14 mouse cellular contexts compared by ENCODE assay signal in genomic region chr17:25663213-25663835, GRCm38 (mm10). TPM values are rescaled to one million over a fixed set of nuclear protein-coding genes. Genes with fewer than 3 reads are reported as not detected.
A peak's percentile ranks its signal among the peaks of the same experiment; 100 is the strongest.
DNase-seq lines count a peak whose midpoint lies in the region; ATAC-seq lines count a peak whose summit lies in the region.
"Had no signal": no experiment of that assay in that cellular context is flagged by ENCODE, and none has a peak within 500 bp of the region (broad histone marks: within the 10 kb centered on the region; RNA-seq: fewer than 3 reads in every experiment).

No protein-coding gene starts in this region.

- no peak for DNase-seq in heart, adult 18-20 months
- no peak for DNase-seq in adrenal gland, adult 2 months
- DNase-seq in testis, postnatal 10 days (ENCODE audit: low spot score), result no peak
- DNase-seq: cerebellum, adult 8-10 months; kidney, postnatal 36 days had no signal

- H3K27ac ChIP-seq in heart, embryonic 12.5 days (ENCODE audit: poor library complexity, severe bottlenecking), result no peak overlapping the region
- 0 out of 2 replicates have a peak overlapping the region, but pooled peaks have one; percentile 5 for H3K27ac ChIP-seq in midbrain, embryonic 12.5 days (replicated peaks)
- H3K27ac ChIP-seq in midbrain, embryonic 15.5 days, result no peak overlapping the region
- H3K27ac ChIP-seq in hindbrain, embryonic 12.5 days, result 0 out of 2 replicates have a peak overlapping the region, but pooled peaks have one; percentile 56
- no peak overlapping the region for H3K27ac ChIP-seq in neural tube, embryonic 14.5 days (ENCODE audit: low read depth, low read length)
- H3K27ac ChIP-seq: liver, embryonic 12.5 days; stomach, embryonic 15.5 days had no signal

- no peak overlapping the region for H3K9ac ChIP-seq in heart, embryonic 12.5 days
- 0 out of 2 replicates have a peak overlapping the region, but pooled peaks have one; percentile 2 for H3K9ac ChIP-seq in midbrain, embryonic 12.5 days (replicated peaks)
- no peak overlapping the region for H3K9ac ChIP-seq in midbrain, embryonic 15.5 days
- H3K9ac ChIP-seq in hindbrain, embryonic 12.5 days, result no peak overlapping the region
- H3K9ac ChIP-seq in neural tube, embryonic 14.5 days (replicated peaks; ENCODE audit: low read depth, low read length), result no peak overlapping the region
- H3K9ac ChIP-seq: liver, embryonic 12.5 days; stomach, embryonic 15.5 days had no signal

- H3K4me3 ChIP-seq in heart, embryonic 12.5 days, result no peak overlapping the region
- H3K4me3 ChIP-seq in midbrain, embryonic 12.5 days, result no peak overlapping the region
- no peak overlapping the region for H3K4me3 ChIP-seq in midbrain, embryonic 15.5 days
- no peak overlapping the region for H3K4me3 ChIP-seq in hindbrain, embryonic 12.5 days
- no peak overlapping the region for H3K4me3 ChIP-seq in neural tube, embryonic 14.5 days (ENCODE audit: low read depth, low read length)
- H3K4me3 ChIP-seq: liver, embryonic 12.5 days; stomach, embryonic 15.5 days had no signal

- 0 out of 2 replicates have a peak, but pooled peaks have one; percentile 33 for ATAC-seq in heart, embryonic 12.5 days (ENCODE audit: insufficient number of reproducible peaks, low FRiP score)
- ATAC-seq in midbrain, embryonic 12.5 days (ENCODE audit: low FRiP score, low read depth), result no peak
- no peak for ATAC-seq in midbrain, embryonic 15.5 days (replicated peaks)
- no peak for ATAC-seq in hindbrain, embryonic 12.5 days (ENCODE audit: low FRiP score)
- ATAC-seq in neural tube, embryonic 14.5 days (ENCODE audit: low read depth), result peak; percentile 28; the same call in 1 of the 2 replicates
- ATAC-seq: liver, embryonic 12.5 days; Patski had no signal

- 35% methylated on average over 12 of the region's 12 CpGs for WGBS in heart, embryonic 12.5 days
- WGBS in midbrain, embryonic 12.5 days, result 63% methylated on average over 12 of the region's 12 CpGs
- 48% methylated on average over 12 of the region's 12 CpGs for WGBS in midbrain, embryonic 15.5 days
- WGBS in hindbrain, embryonic 12.5 days, result 53% methylated on average over 12 of the region's 12 CpGs
- WGBS in neural tube, embryonic 14.5 days, result 53% methylated on average over 12 of the region's 12 CpGs

- no peaks in the 10 kb centered on the region for H3K27me3 ChIP-seq in heart, embryonic 12.5 days (replicated peaks)
- no peaks in the 10 kb centered on the region for H3K27me3 ChIP-seq in midbrain, embryonic 12.5 days
- no peaks in the 10 kb centered on the region for H3K27me3 ChIP-seq in midbrain, embryonic 15.5 days (replicated peaks)
- no peaks in the 10 kb centered on the region for H3K27me3 ChIP-seq in hindbrain, embryonic 12.5 days
- no peaks in the 10 kb centered on the region for H3K27me3 ChIP-seq in neural tube, embryonic 14.5 days (ENCODE audit: control insufficient read depth, insufficient read depth, low read length)
- H3K27me3 ChIP-seq: stomach, embryonic 15.5 days had no signal

- H3K4me2 ChIP-seq in heart, embryonic 12.5 days, result no peak overlapping the region
- no peak overlapping the region for H3K4me2 ChIP-seq in midbrain, embryonic 12.5 days (replicated peaks)
- no peak overlapping the region for H3K4me2 ChIP-seq in midbrain, embryonic 15.5 days
- H3K4me2 ChIP-seq in hindbrain, embryonic 12.5 days (replicated peaks), result no peak overlapping the region
- H3K4me2 ChIP-seq in neural tube, embryonic 14.5 days (ENCODE audit: low read depth, low read length), result no peak overlapping the region
- H3K4me2 ChIP-seq: liver, embryonic 12.5 days; stomach, embryonic 15.5 days had no signal

- peaks cover 11% of the 10 kb centered on the region for H3K4me1 ChIP-seq in heart, embryonic 12.5 days (replicated peaks)
- H3K4me1 ChIP-seq in midbrain, embryonic 12.5 days, result peaks cover 24% of the 10 kb centered on the region
- H3K4me1 ChIP-seq in midbrain, embryonic 15.5 days, result peaks cover 15% of the 10 kb centered on the region; the same call in 1 of the 2 replicates
- H3K4me1 ChIP-seq in hindbrain, embryonic 12.5 days, result peaks cover 34% of the 10 kb centered on the region
- H3K4me1 ChIP-seq in neural tube, embryonic 14.5 days (ENCODE audit: control insufficient read depth, insufficient read depth, low read length), result peaks cover 11% of the 10 kb centered on the region; the same call in 1 of the 2 replicates
- H3K4me1 ChIP-seq: liver, embryonic 12.5 days had no signal

- peaks cover 3% of the 10 kb centered on the region; the same call in 1 of the 2 replicates for H3K36me3 ChIP-seq in heart, embryonic 12.5 days
- H3K36me3 ChIP-seq in midbrain, embryonic 12.5 days, result no peaks in the 10 kb centered on the region
- no peaks in the 10 kb centered on the region for H3K36me3 ChIP-seq in midbrain, embryonic 15.5 days (replicated peaks)
- 0 out of 2 replicates have a peak, but pooled peaks cover 3% of the 10 kb centered on the region for H3K36me3 ChIP-seq in hindbrain, embryonic 12.5 days
- no peaks in the 10 kb centered on the region for H3K36me3 ChIP-seq in neural tube, embryonic 14.5 days (ENCODE audit: control insufficient read depth, insufficient read depth, low read length)
- H3K36me3 ChIP-seq: liver, embryonic 12.5 days; stomach, embryonic 15.5 days had no signal

- no peaks in the 10 kb centered on the region for H3K9me3 ChIP-seq in heart, embryonic 12.5 days (replicated peaks)
- no peaks in the 10 kb centered on the region for H3K9me3 ChIP-seq in midbrain, embryonic 12.5 days
- no peaks in the 10 kb centered on the region for H3K9me3 ChIP-seq in midbrain, embryonic 15.5 days
- no peaks in the 10 kb centered on the region for H3K9me3 ChIP-seq in hindbrain, embryonic 12.5 days (replicated peaks)
- H3K9me3 ChIP-seq in neural tube, embryonic 14.5 days (ENCODE audit: control insufficient read depth, low read length), result no peaks in the 10 kb centered on the region
- H3K9me3 ChIP-seq: liver, embryonic 12.5 days; stomach, embryonic 15.5 days had no signal

RNA-seq across cellular contexts. Expression of gene Gng13, which starts 53.6 kb away (rescaled TPM):
- polyA plus RNA-seq in heart, embryonic 12.5 days (2016; fragmentation: Nextera tagmentation; extraction: Ambion mirVana), result 1.5 and 4.9 TPM in 2 replicates
- under 1 TPM in 1 of 2 experiments, not detected in 1; 0.77 TPM for total RNA-seq in heart, adult 18-20 months (2021)
- 0.85 and 1.5 TPM in 2 replicates for polyA plus RNA-seq in midbrain, embryonic 12.5 days (2016; fragmentation: Nextera tagmentation; extraction: Ambion mirVana)
- 3.5 and 4.0 TPM in 2 replicates for polyA plus RNA-seq in midbrain, embryonic 15.5 days (2015; fragmentation: Nextera tagmentation; extraction: Ambion mirVana)
- 0.54 and 0.77 TPM in 2 replicates for polyA plus RNA-seq in hindbrain, embryonic 12.5 days (2016; fragmentation: Nextera tagmentation; extraction: Ambion mirVana)
- polyA plus RNA-seq in neural tube, embryonic 14.5 days (2014; fragmentation: Nextera tagmentation; extraction: Ambion mirVana), result 2.6 and 9.0 TPM in 2 replicates
- 1 to 10 TPM; 1.1 to 1.4 TPM for total RNA-seq in adrenal gland, adult 2 months (2021)
- polyA plus RNA-seq in adrenal gland, adult 2 months (2012; rRNA removed), result not detected in 2 replicates
- total RNA-seq: megakaryocyte-erythroid progenitor cell, adult 5-6 weeks had no signal
- polyA plus RNA-seq: Patski had no signal

Comparison
In these comparisons a context has a peak if more than half of its experiments do, and no peak if none do; other contexts are left out.
1. H3K27ac ChIP-seq: peak in midbrain, embryonic 12.5 days (single experiment) and hindbrain, embryonic 12.5 days (single experiment); none in heart, embryonic 12.5 days (single experiment), midbrain, embryonic 15.5 days (single experiment) and neural tube, embryonic 14.5 days (single experiment).
2. ATAC-seq: peak in heart, embryonic 12.5 days (single experiment) and neural tube, embryonic 14.5 days (single experiment); none in midbrain, embryonic 12.5 days (single experiment), midbrain, embryonic 15.5 days (single experiment) and hindbrain, embryonic 12.5 days (single experiment).